Mouse (Mus musculus) CH12.LX (cell line): ENCODE measurements around the gene Pax5. TPM values are rescaled to one million over a fixed set of nuclear protein-coding genes. Genes with fewer than 3 reads are reported as not detected.

ENCODE experiments used
- DNase-seq: peaks from one replicate; pipeline ENCODE4 v3.0.0-alpha.2; 2013; ENCODE audit errors: extremely low read depth
- H3K27ac ChIP-seq: 2 replicates; pipeline ENCODE4 v1.5.1; 2012; ENCODE audit warnings: low read depth, mild to moderate bottlenecking, control low read depth, moderate library complexity; ENCODE audit not compliant: insufficient read depth
- H3K27me3 ChIP-seq: replicated peaks from 2 replicates; pipeline ENCODE3; 2012; ENCODE audit warnings: inconsistent platforms
- H3K36me3 ChIP-seq, 2 experiments: replicated peaks in 1 of 2; 2 replicates each; pipeline versions ENCODE3 to v1.6.1; 2012; ENCODE audit warnings: inconsistent platforms in 1 of 2, low read length in 1 of 2, mild to moderate bottlenecking in 1 of 2, mixed read lengths in 1 of 2, moderate library complexity in 1 of 2; ENCODE audit not compliant: control insufficient read depth in 1 of 2, insufficient read depth in 1 of 2
- H3K4me1 ChIP-seq, 2 experiments: 2 replicates each; pipeline ENCODE4 v1.6.1; 2012; ENCODE audit warnings: inconsistent platforms in 1 of 2, moderate library complexity in 1 of 2; ENCODE audit not compliant: insufficient read depth in 2 of 2, control insufficient read depth in 1 of 2
- H3K4me2 ChIP-seq: 2 replicates; pipeline ENCODE4 v1.6.1; 2012; ENCODE audit warnings: low read depth, mild to moderate bottlenecking, control low read depth; ENCODE audit not compliant: poor library complexity, insufficient read depth, severe bottlenecking
- H3K4me3 ChIP-seq, 3 experiments: fragments of 150-350 bp in 1 of 3; sonication (generic) in 1 of 3; replicated peaks in 1 of 3; 2 replicates each; pipeline versions ENCODE3 to v1.5.1; 2011 to 2012; ENCODE audit warnings: low read depth in 2 of 3, low read length in 2 of 3, mild to moderate bottlenecking in 2 of 3, moderate library complexity in 2 of 3, control low read depth in 1 of 3, improper control_type of control experiment in 1 of 3, inconsistent platforms in 1 of 3, mixed read lengths in 1 of 3; ENCODE audit not compliant: poor library complexity in 1 of 3
- H3K79me2 ChIP-seq: replicated peaks from 2 replicates; pipeline ENCODE4 v1.6.1; 2012; ENCODE audit warnings: mild to moderate bottlenecking, moderate library complexity; ENCODE audit not compliant: control insufficient read depth, poor library complexity, insufficient read depth, severe bottlenecking; ENCODE audit errors: extremely low read depth
- H3K9ac ChIP-seq: 2 replicates; pipeline ENCODE4 v1.6.1; 2012; ENCODE audit warnings: low read depth, mild to moderate bottlenecking, control low read depth, moderate library complexity; ENCODE audit not compliant: insufficient read depth
- H3K9me3 ChIP-seq: replicated peaks from 2 replicates; pipeline ENCODE3; 2012; ENCODE audit warnings: low read length, inconsistent platforms, mixed read lengths
- BHLHE40 ChIP-seq: IDR thresholded peaks from 2 replicates; pipeline ENCODE4 v1.6.1; 2011; ENCODE audit warnings: mild to moderate bottlenecking, low read depth, low read length, improper control_type of control experiment
- E2F4 ChIP-seq: IDR thresholded peaks from 2 replicates; pipeline ENCODE4 v1.6.1; 2011; ENCODE audit warnings: low read depth, low read length, improper control_type of control experiment; ENCODE audit not compliant: insufficient replicate concordance
- EP300 ChIP-seq: IDR thresholded peaks from 2 replicates; pipeline ENCODE4 v1.6.1; 2011; ENCODE audit warnings: low read length, improper control_type of control experiment
- ETS1 ChIP-seq: conservative IDR thresholded peaks from 2 replicates; pipeline ENCODE4 v1.6.1; 2012; ENCODE audit warnings: low read depth, mild to moderate bottlenecking, inconsistent platforms, low read length, improper control_type of control experiment, moderate library complexity
- GABPA ChIP-seq: IDR thresholded peaks from 2 replicates; pipeline ENCODE4 v1.6.1; 2012; ENCODE audit warnings: low read depth, low read length, improper control_type of control experiment, inconsistent platforms; ENCODE audit not compliant: insufficient replicate concordance
- HCFC1 ChIP-seq: IDR thresholded peaks from 2 replicates; pipeline ENCODE4 v1.6.1; 2012; ENCODE audit warnings: low read depth, mild to moderate bottlenecking, inconsistent platforms, low read length, improper control_type of control experiment
- IRF4 ChIP-seq: IDR thresholded peaks from 2 replicates; pipeline ENCODE4 v1.6.1; 2014; ENCODE audit warnings: low read depth, mild to moderate bottlenecking, inconsistent platforms, low read length, improper control_type of control experiment
- JUND ChIP-seq: conservative IDR thresholded peaks from 2 replicates; pipeline ENCODE4 v1.6.1; 2011; ENCODE audit warnings: low read depth, low read length, improper control_type of control experiment
- KAT2A ChIP-seq: IDR thresholded peaks from 2 replicates; pipeline ENCODE4 v1.6.1; 2012; ENCODE audit warnings: low read length, improper control_type of control experiment, inconsistent platforms; ENCODE audit not compliant: insufficient replicate concordance
- MAFK ChIP-seq: IDR thresholded peaks from 2 replicates; pipeline ENCODE4 v1.6.1; 2011; ENCODE audit warnings: low read length, improper control_type of control experiment; ENCODE audit not compliant: insufficient replicate concordance
- MEF2A ChIP-seq: IDR thresholded peaks from 2 replicates; pipeline ENCODE4 v1.6.1; 2014; ENCODE audit warnings: low read depth, mild to moderate bottlenecking, inconsistent platforms, low read length, improper control_type of control experiment, borderline replicate concordance
- MXI1 ChIP-seq: IDR thresholded peaks from 2 replicates; pipeline ENCODE4 v1.6.1; 2011; ENCODE audit warnings: mild to moderate bottlenecking, low read depth, low read length, improper control_type of control experiment
- MYC ChIP-seq: IDR thresholded peaks from 2 replicates; pipeline ENCODE4 v1.6.1; 2011; ENCODE audit warnings: low read depth, mild to moderate bottlenecking, improper control_type of control experiment, low read length
- NELFE ChIP-seq: IDR thresholded peaks from 2 replicates; pipeline ENCODE4 v1.6.1; 2011; ENCODE audit warnings: low read depth, low read length, improper control_type of control experiment
- POLR2A ChIP-seq: IDR thresholded peaks from 2 replicates; pipeline ENCODE4 v1.6.1; 2011; ENCODE audit warnings: low read depth, mild to moderate bottlenecking, improper control_type of control experiment, low read length
- POLR2AphosphoS2 ChIP-seq: IDR thresholded peaks from 2 replicates; pipeline ENCODE4 v1.6.1; 2011; ENCODE audit warnings: low read depth, low read length, improper control_type of control experiment
- RAD21 ChIP-seq: IDR thresholded peaks from 2 replicates; pipeline ENCODE4 v1.6.1; 2011; ENCODE audit warnings: low read depth, mild to moderate bottlenecking, low read length, improper control_type of control experiment, moderate library complexity
- RCOR1 ChIP-seq: conservative IDR thresholded peaks from 2 replicates; pipeline ENCODE4 v1.6.1; 2012; ENCODE audit warnings: low read depth, mild to moderate bottlenecking, inconsistent platforms, low read length, improper control_type of control experiment
- SIN3A ChIP-seq: IDR thresholded peaks from 2 replicates; pipeline ENCODE4 v1.6.1; 2012; ENCODE audit warnings: low read length, improper control_type of control experiment, inconsistent platforms
- SMC3 ChIP-seq: IDR thresholded peaks from 2 replicates; pipeline ENCODE4 v1.6.1; 2011; ENCODE audit warnings: low read depth, low read length, improper control_type of control experiment
- TBP ChIP-seq: conservative IDR thresholded peaks from 2 replicates; pipeline ENCODE4 v1.6.1; 2011; ENCODE audit warnings: low read depth, low read length, improper control_type of control experiment
- TCF12 ChIP-seq: IDR thresholded peaks from 2 replicates; pipeline ENCODE4 v1.6.1; 2014; ENCODE audit warnings: low read depth, mild to moderate bottlenecking, inconsistent platforms, low read length, improper control_type of control experiment
- UBTF ChIP-seq: IDR thresholded peaks from 2 replicates; pipeline ENCODE4 v1.6.1; 2012; ENCODE audit warnings: low read depth, mild to moderate bottlenecking, inconsistent platforms, low read length, improper control_type of control experiment, moderate library complexity
- USF1 ChIP-seq: IDR thresholded peaks from 2 replicates; pipeline ENCODE4 v1.6.1; 2014; ENCODE audit warnings: low read depth, mild to moderate bottlenecking, inconsistent platforms, low read length, improper control_type of control experiment
- ZC3H11A ChIP-seq: IDR thresholded peaks from 2 replicates; pipeline ENCODE4 v1.6.1; 2012; ENCODE audit warnings: low read depth, mild to moderate bottlenecking, inconsistent platforms, low read length, improper control_type of control experiment
- ZKSCAN1 ChIP-seq: IDR thresholded peaks from 2 replicates; pipeline ENCODE4 v1.6.1; 2012; ENCODE audit warnings: low read depth, inconsistent platforms, low read length, improper control_type of control experiment, borderline replicate concordance
- ZNF384 ChIP-seq: IDR thresholded peaks from 2 replicates; pipeline ENCODE4 v1.6.1; 2012; ENCODE audit warnings: low read depth, low read length, improper control_type of control experiment, inconsistent platforms
- dilution Hi-C: fragments of 300-500 bp; cut with MboI; formaldehyde crosslinking; loops from 2 replicates; pipeline ENCODE4 v1.14.3; 2020; ENCODE audit warnings: low sequenced_read_pairs; ENCODE audit not compliant: extremely low pct_unique_long_range_greater_than_20kb, extremely low pct_ligation_motif_present
- in situ Hi-C: fragments of 300-500 bp; cut with MboI; formaldehyde crosslinking; loops from 3 replicates; pipeline ENCODE4 v1.14.3; 2019; ENCODE audit warnings: low sequenced_read_pairs, low pct_ligation_motif_present, low pct_unique_long_range_greater_than_20kb, mixed read lengths
- polyA plus RNA-seq: library from polyadenylated mRNA; unstranded; fragments of >175 nt; gene quantifications from 2 replicates; pipeline ENCODE4 v1.2.1, GENCODE M21; 2012; ENCODE audit warnings: low read depth; ENCODE audit not compliant: insufficient read length
- total RNA-seq, 2 experiments: library from RNA; depleted of rRNA; stranded (reverse); fragments of 300-350 nt in 1 of 2; fragments of >200 nt in 1 of 2; gene quantifications; 2 replicates each; pipeline ENCODE4 v1.2.3; 2012 to 2014

Pax5 gene
- total and polyA plus RNA-seq, 3 experiments, result 13.5 to 57.4 (median 21.8) TPM

DNA sequence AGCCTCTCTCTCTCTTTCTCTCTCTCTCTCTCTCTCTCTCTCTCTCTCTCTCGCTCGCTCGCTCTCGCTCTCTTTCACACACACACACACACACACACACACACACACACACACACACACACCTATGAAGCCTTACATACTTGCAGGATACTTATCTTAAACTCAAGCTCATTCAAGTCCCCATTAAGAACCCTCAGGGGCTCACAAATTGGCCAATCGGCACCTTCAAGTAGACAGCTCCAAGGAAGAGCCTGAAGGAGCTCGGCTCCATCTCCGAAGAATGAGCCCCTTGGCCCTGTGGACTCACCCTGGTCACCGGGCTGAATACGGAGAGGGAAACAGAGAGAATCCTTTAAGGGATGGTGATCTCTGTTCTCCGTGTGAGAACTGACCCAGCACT, 141.1 kb downstream of the Pax5 start:
- dilution Hi-C loops (no loop called here), in situ Hi-C loops (loop anchor here (25.0 kb wide), 1 partner anchor 343 kb away; no protein-coding TSS in a partner anchor)
- DNase-seq, result no peak
- no peak overlapping the region for H3K4me3 ChIP-seq
- H3K36me3 ChIP-seq, result peaks cover 31 to 70% of the 10 kb centered on the region in 2 experiments
- H3K79me2 ChIP-seq, result no peaks in the 10 kb centered on the region; the same call in 1 of the 2 replicates
- H3K27me3 ChIP-seq, result no peaks in the 10 kb centered on the region
- H3K27ac ChIP-seq, result no peak overlapping the region
- TF ChIP-seq POLR2A (no peak), POLR2AphosphoS2 (no peak), E2F4 (no peak), NELFE (no peak), HCFC1 (no peak), KAT2A (no peak), IRF4 (no peak), EP300 (no peak), MYC (no peak), RAD21 (no peak), TCF12 (no peak), GABPA (no peak), SIN3A (no peak), MXI1 (no peak), ZNF384 (no peak), MAFK (no peak), BHLHE40 (no peak), USF1 (no peak), UBTF (no peak)
- peaks cover 23 to 81% of the 10 kb centered on the region in 2 experiments for H3K4me1 ChIP-seq
- no peak overlapping the region for H3K9ac ChIP-seq
- H3K9me3 ChIP-seq, result no peaks in the 10 kb centered on the region
- no peak overlapping the region for H3K4me2 ChIP-seq

DNA sequence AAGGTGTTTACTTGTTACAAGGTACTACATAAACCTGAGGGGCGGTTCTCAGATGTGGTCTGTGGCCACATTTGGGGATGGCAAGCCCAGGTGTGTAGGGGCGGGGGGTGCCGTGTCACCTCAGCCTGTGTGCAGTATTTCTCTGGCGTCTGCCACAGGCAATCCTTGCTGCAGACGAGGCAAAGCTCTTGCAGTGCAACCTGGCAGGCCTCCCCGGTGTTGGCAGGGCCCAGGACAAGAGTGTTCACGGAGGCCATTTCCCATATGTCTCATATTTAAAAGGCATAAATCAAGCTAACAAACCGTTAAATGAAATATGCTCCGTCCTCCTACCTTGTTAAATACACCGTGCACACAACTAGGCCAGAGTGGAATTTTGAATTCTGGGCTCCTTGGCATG, 141.6 kb downstream of the Pax5 start:
- dilution Hi-C loops, result no loop called here
- no peak overlapping the region for H3K9ac ChIP-seq
- in situ Hi-C loops, result loop anchor here (25.0 kb wide), 1 partner anchor 344 kb away; no protein-coding TSS in a partner anchor

More for the DNA sequence above, 141.6 kb downstream of the Pax5 start:
- Histone ChIP-seq H3K27ac (no peak overlapping the region), H3K4me2 (no peak overlapping the region), H3K9me3 (no peaks in the 10 kb centered on the region), H3K4me3 (no peak overlapping the region), H3K27me3 (no peaks in the 10 kb centered on the region), H3K4me1 (peaks cover 18 to 80% of the 10 kb centered on the region in 2 experiments), H3K79me2 (no peaks in the 10 kb centered on the region; the same call in 1 of the 2 replicates), H3K36me3 (peaks cover 31 to 72% of the 10 kb centered on the region in 2 experiments)
- DNase-seq, result no peak
- TF ChIP-seq JUND (no peak), SMC3 (no peak), HCFC1 (no peak), MAFK (no peak), RAD21 (no peak), MYC (no peak), GABPA (no peak), RCOR1 (no peak), KAT2A (no peak), ZC3H11A (no peak), MEF2A (no peak), POLR2A (no peak), TBP (no peak), BHLHE40 (no peak), ZKSCAN1 (no peak), ETS1 (no peak)
